Mouse (Mus musculus) megakaryocyte, embryonic 14.5 days (primary cell): ENCODE measurements around the gene Atf7ip. TPM values are rescaled to one million over a fixed set of nuclear protein-coding genes. Genes with fewer than 3 reads are reported as not detected.

ENCODE experiments used
- H3K27me3 ChIP-seq: replicated peaks from 2 replicates; pipeline ENCODE3; 2012; ENCODE audit warnings: inconsistent platforms
- H3K36me3 ChIP-seq: replicated peaks from 2 replicates; pipeline ENCODE3; 2012; ENCODE audit warnings: low read length, inconsistent platforms, mixed read lengths
- H3K4me1 ChIP-seq: 2 replicates; pipeline ENCODE4 v1.6.1; 2012; ENCODE audit warnings: inconsistent platforms
- H3K4me3 ChIP-seq: replicated peaks from 2 replicates; pipeline ENCODE3; 2012; ENCODE audit warnings: moderate library complexity, mild to moderate bottlenecking, inconsistent platforms
- H3K9me3 ChIP-seq: 2 replicates; pipeline ENCODE4 v1.6.1; 2012; ENCODE audit warnings: inconsistent platforms
- FLI1 ChIP-seq: IDR thresholded peaks from 2 replicates; pipeline ENCODE4 v1.6.1; 2012; ENCODE audit warnings: low read length, inconsistent platforms, mixed read lengths
- GATA1 ChIP-seq: IDR thresholded peaks from 3 replicates; pipeline ENCODE4 v1.6.1; 2012; ENCODE audit warnings: mixed read lengths, low read length, inconsistent platforms, borderline replicate concordance
- polyA plus RNA-seq: library from polyadenylated mRNA; stranded (reverse); fragments of >175 nt; gene quantifications from 2 replicates; pipeline ENCODE4 v1.2.3, GENCODE M21; 2012; ENCODE audit warnings: low replicate concordance; ENCODE audit not compliant: insufficient read depth

Gene Atf7ip
- polyA plus RNA-seq, 1 experiment = 12.1 TPM

GRCm38 (mm10) chr6:136653331-136653730, 147.4 kb downstream of the Atf7ip start:
- Histone ChIP-seq H3K4me3 (no peak overlapping the region), H3K9me3 (no peaks in the 10 kb centered on the region), H3K36me3 (no peaks in the 10 kb centered on the region), H3K27me3 (peaks cover 17% of the 10 kb centered on the region), H3K4me1 (peaks cover 7% of the 10 kb centered on the region; the same call in 1 of the 2 replicates)
- TF ChIP-seq GATA1 = no peak
- TF ChIP-seq FLI1 = no peak

GRCm38 (mm10) chr6:136654470-136654869, 148.5 kb downstream of the Atf7ip start:
- no peak for TF ChIP-seq FLI1
- no peak for TF ChIP-seq GATA1
- no peaks in the 10 kb centered on the region for H3K9me3 ChIP-seq
- H3K36me3 ChIP-seq = no peaks in the 10 kb centered on the region
- peaks cover 19% of the 10 kb centered on the region for H3K27me3 ChIP-seq
- H3K4me1 ChIP-seq = peaks cover 7% of the 10 kb centered on the region; the same call in 1 of the 2 replicates
- H3K4me3 ChIP-seq = peak overlapping the region; percentile 39

- peaks cover 6% of the 10 kb centered on the region; the same call in 1 of the 2 replicates for H3K9me3 ChIP-seq
- no peaks in the 10 kb centered on the region for H3K36me3 ChIP-seq
- peaks cover 29% of the 10 kb centered on the region for H3K27me3 ChIP-seq
- TF ChIP-seq FLI1 (no peak), GATA1 (no peak)
- H3K4me1 ChIP-seq = peaks cover 7% of the 10 kb centered on the region; the same call in 1 of the 2 replicates
- H3K4me3 ChIP-seq = no peak overlapping the region
Measured at GRCm38 (mm10) chr6:136655786-136656185, 149.8 kb downstream of the Atf7ip start.

GRCm38 (mm10) chr6:136658303-136658702, 152.3 kb downstream of the Atf7ip start:
- peaks cover 17% of the 10 kb centered on the region for H3K9me3 ChIP-seq
- peaks cover 14% of the 10 kb centered on the region; the same call in 1 of the 2 replicates for H3K4me1 ChIP-seq
- peak overlapping the region; percentile 9 for H3K4me3 ChIP-seq
- no peaks in the 10 kb centered on the region for H3K36me3 ChIP-seq
- TF ChIP-seq GATA1 (no peak), FLI1 (no peak)
- peaks cover 45% of the 10 kb centered on the region for H3K27me3 ChIP-seq

- TF ChIP-seq FLI1 = no peak
- TF ChIP-seq GATA1 = no peak
- H3K4me1 ChIP-seq = peaks cover 10% of the 10 kb centered on the region; the same call in 1 of the 2 replicates
- H3K4me3 ChIP-seq = no peak overlapping the region
- no peaks in the 10 kb centered on the region for H3K36me3 ChIP-seq
- H3K9me3 ChIP-seq = peaks cover 17% of the 10 kb centered on the region
- H3K27me3 ChIP-seq = peaks cover 52% of the 10 kb centered on the region
Measured at GRCm38 (mm10) chr6:136659226-136659625, 153.3 kb downstream of the Atf7ip start.

Other genes with a start within 250 kb of the Atf7ip start
- gene Gm8994, start 178.6 kb upstream of the Atf7ip start, polyA plus RNA-seq = 0.11 TPM in 1 of 2 replicates, not detected in the other
- gene E330021D16Rik, start 90.6 kb upstream of the Atf7ip start, polyA plus RNA-seq = not detected in 2 replicates
- 1.1 and 9.9 TPM in 2 replicates for gene Plbd1, start 155.8 kb downstream of the Atf7ip start, polyA plus RNA-seq